Mouse (Mus musculus) urinary bladder, adult 18-20 months (tissue): ENCODE data around the gene Mark2.
A peak's percentile ranks its signal among the peaks of the same experiment; 100 is the strongest.

Source experiments
- DNase-seq, 2 experiments: peaks; one replicate each; pipeline ENCODE4 v3.0.0; 2022; ENCODE audit warnings: low spot score in 2 of 2, mixed read lengths in 2 of 2

Mark2 gene

GRCm38 (mm10) chr19:7295071-7295658 lies 46.5 kb downstream of the Mark2 start:
- peak in 1 of 2 experiments; percentile 47 for DNase-seq

GRCm38 (mm10) chr19:7294098-7294876 lies 47.4 kb downstream of the Mark2 start:
- no peak for DNase-seq

- DNase-seq: no peak
Observed at GRCm38 (mm10) chr19:7291958-7292709, 49.5 kb downstream of the Mark2 start.

DNA sequence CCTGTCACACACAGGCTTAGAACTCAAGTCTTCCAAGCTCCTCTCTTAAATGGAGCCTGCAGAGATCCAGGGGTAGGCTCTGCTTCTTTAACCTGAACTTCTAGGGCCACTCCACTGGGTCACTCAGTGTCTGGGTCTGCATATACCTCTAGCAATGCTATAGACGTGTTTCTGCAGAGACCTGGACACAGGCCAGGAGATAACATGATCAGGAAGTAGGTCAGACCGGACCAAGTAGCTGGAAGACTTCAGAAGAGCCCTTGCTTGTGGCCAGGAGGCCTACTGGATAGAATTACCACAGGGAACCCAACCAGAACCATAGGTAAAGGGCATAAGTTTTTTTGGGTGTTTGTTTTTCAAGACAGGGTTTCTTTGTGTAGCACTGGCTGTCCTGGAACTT lies 51.9 kb downstream of the Mark2 start:
- DNase-seq: peak in 1 of 2 experiments; percentile 45

DNA sequence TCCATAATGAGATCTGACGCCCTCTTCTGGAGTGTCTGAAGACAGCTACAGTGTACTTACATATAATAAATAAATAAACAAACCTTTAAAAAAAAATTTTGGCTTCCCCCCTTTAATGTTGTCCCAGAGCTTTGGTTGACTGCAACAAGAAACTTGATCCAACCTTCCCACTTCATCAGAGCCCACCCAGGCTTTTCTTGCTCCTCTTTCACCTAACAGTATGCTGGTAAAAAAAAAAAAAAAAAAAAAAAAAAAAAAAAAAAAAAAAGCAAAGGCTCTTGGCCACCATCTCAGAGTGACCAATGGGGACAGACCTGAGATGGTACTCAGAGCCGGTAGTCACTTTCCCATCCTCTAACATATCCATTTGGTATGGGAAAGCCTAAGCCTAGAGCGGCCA lies 53.4 kb downstream of the Mark2 start:
- DNase-seq: no peak

- DNase-seq: no peak
Observed at GRCm38 (mm10) chr19:7286563-7287315, 54.9 kb downstream of the Mark2 start.

DNA sequence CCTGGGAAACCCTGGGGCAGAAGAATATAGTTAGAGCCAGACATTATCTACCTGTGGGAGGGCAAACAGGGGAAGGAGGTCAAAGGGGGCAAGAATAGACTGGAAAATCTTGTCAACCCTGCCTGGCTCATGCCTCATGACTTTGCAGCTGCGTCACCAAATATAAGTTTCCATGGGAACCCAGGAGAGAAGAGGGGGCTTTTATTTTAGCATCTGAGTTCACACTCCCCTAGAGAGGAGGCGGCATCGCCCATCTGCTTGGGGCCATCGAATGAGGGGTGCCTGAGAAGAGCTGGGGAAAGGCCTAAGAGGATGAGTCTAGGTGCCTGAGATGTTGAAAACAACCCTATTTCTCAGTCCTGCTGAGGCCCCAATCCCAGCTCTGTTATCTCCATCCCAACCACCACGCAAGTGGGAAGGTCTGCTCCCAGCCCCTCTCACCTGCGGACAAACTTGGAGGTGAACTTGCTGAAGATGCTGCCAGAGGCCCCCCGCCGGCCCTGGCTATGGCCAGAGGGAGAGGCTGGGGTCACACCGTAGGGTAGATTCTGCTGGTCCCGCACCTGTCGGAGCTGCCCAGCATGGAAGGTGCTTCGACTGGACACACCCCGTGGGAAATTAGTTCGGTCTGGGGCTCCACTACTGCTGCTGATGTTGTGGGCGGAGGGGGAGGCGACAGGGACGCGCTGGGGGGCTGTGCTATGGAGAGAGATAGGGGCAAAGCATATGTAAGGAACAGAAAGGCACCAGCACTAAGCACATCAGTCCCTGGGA lies 60.9 kb downstream of the Mark2 start:
- DNase-seq: no peak

GRCm38 (mm10) chr19:7279114-7279513 lies 62.5 kb downstream of the Mark2 start:
- DNase-seq: no peak

GRCm38 (mm10) chr19:7278200-7278906 lies 63.3 kb downstream of the Mark2 start:
- no peak for DNase-seq

DNA sequence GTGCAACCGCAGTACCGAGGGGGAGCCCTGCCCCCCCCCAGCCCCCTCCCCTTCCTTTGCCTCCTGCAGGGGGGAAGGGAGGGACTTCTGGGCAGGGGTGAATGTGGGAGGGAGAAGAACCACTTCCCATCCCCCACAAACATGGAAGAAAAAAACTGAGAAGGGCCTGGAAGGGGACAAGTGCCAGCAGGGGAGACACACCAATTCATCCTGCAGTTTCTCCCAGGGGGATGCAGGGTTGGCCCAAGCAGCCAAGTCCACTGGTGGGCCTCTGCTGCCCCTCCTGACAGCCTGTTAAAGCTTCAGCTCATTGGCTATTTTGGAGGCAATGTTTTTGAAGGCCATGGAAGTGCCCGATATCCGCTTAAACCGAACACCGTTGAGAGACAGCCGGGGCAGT lies 64.9 kb downstream of the Mark2 start:
- no peak for DNase-seq

- DNase-seq: no peak
Observed at GRCm38 (mm10) chr19:7276053-7276659, 65.5 kb downstream of the Mark2 start.

DNA sequence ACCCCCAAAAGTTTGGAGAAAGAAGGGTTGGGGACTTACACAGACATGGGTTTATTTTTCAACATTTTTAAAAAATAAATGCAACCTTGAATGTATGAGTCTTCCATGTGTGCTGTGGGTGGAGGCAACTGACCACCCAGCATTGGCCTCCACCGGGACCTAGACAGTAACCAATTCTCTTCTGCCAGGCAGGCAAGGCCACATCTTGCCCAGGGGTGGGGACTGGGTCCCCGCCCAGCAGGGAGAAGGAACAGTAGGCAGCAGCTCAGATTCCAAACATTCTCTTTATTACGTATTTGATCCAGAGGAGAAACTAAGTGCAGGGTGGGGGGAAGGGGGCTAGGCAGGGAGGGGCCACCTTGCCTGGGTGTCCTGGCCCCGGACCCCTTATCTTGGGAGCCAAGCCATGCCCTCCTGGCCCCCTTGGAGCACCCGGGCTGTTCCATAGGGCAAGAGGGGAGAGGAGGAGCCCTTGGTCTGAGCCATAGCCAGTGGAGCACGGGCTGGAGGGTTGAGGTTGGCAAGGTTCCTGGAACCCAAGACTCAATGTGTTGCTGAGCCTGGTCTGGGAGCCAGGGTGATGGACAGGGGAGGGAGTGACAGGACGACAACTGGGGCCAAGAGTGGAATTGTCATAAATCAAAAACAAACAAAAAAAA lies 66.4 kb downstream of the Mark2 start:
- no peak for DNase-seq

DNA sequence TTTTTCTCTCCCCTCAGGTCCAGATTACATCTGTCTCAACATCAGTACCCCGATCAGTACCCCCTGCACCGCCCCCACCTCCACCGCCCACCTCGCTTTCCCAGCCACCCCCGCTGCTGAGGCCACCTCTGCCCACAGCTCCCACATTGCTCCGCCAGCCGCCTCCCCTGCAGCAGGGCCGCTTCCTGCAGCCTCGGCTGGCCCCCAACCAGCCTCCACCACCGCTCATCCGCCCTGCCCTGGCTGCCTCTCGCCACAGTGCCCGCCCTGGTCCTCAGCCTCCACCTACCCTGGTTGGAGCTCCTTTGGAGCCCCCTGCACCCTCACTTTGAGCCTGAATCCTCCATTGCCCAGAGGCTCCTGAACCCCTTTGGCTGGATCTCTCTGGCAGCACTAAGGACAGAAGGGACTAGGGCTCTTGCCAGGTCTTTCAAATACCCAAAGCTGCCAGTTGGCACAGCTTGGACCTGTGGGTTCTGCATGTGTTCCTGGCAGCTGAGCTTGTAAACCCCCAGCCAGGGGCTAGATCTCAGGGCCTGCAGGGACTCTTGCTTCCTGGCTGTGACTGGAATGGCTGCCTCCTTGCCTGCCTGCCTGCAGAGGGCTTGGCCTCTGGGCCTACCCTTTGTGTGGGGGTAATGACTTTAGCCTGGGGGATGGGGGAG lies 67.2 kb downstream of the Mark2 start:
- DNase-seq: no peak

DNA sequence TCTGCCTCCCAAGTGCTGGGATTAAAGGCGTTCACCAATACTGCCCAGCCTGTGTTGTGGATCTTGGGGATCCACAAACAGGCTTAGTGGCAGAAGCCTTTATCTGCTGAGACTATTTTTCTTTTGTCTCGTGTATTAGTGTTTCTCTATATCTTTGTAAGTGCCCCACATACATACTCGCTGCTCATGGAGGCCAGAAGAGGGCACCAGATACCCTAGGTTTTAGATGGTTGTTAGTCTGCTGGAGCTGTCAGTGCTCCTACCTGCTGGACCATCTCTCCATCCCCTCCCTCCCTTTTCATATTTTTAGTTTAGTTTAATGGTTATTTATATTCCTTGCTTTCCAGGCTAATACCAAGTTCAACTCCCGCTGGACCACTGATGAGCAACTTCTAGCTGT lies 68.2 kb downstream of the Mark2 start:
- DNase-seq: no peak

GRCm38 (mm10) chr19:7269290-7270044 lies 72.2 kb downstream of the Mark2 start:
- no peak for DNase-seq

GRCm38 (mm10) chr19:7268722-7269090 lies 73.0 kb downstream of the Mark2 start:
- DNase-seq: peak; percentile 45 to 69

DNA sequence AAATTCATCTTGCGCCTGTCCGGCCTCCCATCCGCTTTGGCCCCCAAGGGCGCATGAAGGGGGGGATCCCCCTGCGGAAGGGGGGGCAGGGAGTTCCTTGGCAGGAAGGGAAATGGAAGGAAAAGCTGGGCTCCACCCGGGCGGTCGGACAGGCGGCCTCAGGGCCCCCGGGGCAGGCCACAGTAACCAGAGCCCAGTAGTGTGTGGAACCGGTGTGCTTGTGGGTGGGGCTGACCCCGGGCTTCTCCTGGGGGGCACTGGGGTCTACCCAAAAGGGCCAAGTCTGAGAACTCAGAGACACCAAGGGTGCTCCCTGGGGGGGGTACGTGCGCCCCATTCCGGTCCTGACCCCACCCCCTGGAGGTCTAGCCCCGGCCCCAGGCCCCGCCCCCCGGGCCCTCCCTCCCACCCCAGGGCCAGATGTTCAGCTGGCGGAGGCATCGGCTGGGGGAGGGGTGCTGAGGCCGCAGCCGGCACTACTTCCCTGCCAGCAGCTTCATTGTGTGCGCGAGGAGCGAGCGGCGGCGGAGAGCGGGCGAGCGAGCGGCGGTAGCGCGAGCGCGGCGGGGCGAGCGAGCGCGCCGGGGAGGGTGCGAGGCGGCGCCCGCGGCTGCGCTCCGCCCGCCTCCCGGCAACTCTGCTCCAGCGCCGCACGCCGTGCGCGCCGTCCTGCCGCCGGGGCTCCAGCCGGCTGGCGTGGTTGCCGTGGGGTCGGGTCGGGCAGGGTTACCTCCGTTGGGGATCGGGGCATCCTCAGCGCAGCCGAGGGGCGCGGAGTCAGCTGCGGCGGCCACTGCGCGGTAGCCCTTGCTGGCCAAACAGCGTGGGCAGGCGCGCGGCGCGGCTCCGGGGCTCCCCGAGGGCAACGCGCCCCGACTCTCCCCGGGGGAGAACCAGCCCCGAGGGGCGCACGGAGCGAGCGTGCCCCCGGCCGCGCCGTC lies 73.6 kb downstream of the Mark2 start:
- peak; percentile 63 for DNase-seq
